Mouse (Mus musculus): ENCODE measurements around the gene Abraxas1.

Gene Abraxas1

DNA sequence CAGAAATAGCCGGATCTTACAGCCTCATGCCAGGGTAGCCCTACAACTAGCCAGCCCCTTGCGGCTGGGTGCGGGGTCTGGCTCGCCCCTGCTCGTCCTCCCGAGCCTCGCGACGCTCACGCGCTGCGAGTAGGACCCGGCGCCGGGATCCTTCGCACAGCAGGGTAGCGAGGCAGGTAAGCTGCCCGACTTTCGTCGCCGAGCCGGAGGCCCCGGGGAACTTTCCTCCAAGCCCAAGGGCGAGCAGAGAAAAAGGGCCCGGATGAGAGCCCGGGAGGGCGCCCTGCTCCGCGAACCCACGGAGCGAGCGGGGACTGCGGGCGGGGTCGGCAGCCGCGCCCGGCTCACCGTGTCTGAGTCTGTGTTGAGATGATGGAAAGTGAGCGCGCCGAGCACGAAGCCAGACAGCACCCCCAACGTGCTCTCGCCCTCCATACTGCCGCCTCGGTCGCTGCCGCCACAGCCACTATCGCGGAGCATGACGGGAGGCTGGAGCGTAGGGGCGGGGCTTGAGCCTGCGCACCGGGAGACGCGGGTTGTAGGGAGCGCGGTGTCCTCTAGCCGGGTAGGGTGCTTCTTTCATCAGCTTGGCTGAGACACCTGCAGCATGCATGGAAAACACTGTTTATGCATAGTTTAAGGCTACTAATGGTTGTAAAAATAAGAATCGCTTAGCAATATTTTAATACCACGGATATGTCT lies at the start of gene Abraxas1:
Gene Abraxas1 (minus strand): TSS at position 483 of the 702 bp plus-strand sequence.
- peak; percentile 46 for DNase-seq (ENCODE audit: low spot score)

DNA sequence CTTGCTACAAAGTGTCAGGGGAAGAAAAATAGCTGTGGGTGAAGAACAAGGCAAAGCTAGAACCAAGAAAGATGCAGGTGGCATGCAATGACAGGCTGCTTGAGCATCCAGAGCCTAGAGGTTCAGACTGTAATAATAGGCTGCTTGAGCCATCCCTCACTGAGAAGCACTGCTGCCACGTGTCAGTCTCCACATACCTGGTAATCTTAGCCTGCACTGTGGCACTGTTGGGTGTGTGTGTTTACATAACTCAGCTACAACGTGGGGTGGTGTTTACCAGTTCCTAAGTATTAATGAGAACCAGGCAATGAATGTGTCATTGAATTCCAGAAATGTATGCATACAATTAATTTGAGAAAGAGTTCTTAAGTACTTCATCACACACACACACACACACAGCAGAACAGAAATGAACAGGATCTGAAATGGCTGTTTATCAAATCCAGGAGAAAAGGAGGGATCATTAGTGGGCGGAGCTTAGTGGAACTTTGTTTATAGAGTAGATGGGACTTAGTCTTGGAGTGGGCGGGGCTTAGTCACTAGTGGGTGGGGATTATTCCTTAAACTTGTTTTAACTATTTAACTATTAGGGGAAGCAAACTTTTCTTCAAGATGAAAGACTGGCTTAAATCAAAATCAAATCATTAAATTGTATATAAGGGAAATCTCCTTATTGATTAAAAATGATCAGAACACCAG lies 48.6 kb upstream of the Abraxas1 start:
- no peak for DNase-seq (ENCODE audit: low spot score)

DNA sequence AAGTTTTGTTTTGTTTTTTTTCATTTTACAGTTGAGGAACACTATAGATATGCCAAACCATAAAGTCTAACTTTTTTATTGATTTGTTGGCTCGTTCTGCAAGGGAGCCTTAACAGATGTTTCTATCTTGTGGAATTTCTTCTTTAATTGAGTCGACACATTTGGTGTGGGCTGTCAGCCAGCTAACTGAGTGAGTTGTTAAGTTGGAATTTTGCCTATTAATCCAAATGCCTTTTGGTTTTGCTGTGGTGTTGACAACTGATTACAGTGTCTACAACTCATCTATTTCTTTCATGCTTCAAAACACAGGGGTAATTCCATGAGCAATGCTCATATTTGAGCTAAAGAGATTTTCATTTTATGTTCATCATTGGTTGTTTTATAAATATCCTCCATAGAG lies 45.4 kb upstream of the Abraxas1 start:
- no peak for DNase-seq (ENCODE audit: low spot score)

DNA sequence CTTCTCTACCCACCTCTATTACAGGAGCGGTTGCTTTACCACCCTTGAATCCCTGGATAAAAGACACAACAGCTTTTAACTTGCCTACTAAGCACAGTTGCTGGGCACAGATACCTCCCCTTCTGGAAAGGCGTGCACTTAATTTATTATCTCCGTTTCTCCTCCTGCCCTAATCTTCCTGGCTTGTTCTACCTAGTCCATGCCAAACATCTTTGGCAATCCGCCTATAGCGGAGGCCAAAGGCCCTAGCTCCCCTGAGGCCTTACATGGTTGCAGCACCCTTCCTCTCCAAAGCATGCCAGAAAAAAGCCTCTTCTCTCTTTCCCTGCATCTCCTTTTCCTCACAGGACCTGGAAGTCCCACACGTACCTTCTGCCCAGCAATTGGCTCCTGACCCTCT lies 43.7 kb upstream of the Abraxas1 start:
- DNase-seq (ENCODE audit: low spot score): no peak

DNA sequence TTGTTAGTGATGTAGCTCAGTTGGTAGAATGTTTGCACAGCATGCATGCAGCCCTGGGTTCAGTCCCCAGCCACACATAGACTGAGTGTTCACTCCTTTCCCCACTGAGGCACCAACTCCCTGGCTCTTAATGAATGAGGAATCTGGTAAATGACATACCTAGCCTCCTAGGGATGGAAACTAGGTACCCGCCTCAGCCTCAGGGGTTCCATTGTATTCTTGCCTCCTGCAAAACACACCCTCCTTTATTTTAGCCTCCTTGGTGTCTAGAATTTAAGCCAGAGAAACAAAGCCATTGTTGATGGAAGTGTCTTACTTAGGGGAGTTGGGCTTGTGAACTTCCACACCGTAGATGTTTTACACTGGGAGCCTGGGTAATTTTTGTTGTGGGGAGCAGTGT lies 42.3 kb upstream of the Abraxas1 start:
- DNase-seq (ENCODE audit: low spot score): no peak

DNA sequence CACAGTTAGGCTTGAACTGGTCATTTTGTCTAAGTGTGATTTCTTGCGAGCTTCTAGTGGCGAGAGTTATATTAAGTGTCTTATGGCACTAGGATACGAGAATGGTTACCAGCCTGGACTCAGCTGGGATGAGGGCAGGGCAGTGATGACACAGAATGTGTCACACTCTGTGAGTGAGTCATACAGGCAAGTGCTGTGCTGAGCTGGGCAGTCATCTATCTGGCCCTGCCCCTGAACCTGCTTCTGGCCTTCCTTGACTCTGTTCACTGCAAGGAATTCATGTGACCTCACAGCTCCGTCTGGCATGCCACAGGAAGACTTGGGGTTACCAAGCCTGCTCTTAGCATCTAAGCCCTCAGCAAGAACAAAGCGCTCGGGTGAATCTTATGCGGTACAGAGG lies 41.0 kb upstream of the Abraxas1 start:
- DNase-seq (ENCODE audit: low spot score): no peak

DNA sequence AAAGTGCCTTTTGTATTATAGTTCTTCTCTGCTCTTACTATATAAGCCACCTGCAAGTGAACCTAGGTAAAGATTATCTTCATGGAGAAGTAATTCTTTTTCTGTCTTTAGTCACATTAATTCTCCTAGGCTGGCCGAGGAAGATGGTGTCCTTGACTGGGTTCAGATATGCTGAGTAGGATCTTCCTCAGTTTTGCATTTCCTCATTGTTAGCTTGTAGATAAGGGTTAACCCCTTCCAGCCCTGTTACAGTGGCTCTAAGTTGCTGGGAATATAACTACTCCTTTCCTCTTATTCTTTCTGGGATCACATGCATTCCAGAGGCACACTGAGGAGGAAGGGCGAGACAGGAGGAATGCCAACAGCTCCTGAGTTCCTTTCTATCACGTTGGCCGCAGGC lies 40.4 kb upstream of the Abraxas1 start:
- no peak for DNase-seq (ENCODE audit: low spot score)

DNA sequence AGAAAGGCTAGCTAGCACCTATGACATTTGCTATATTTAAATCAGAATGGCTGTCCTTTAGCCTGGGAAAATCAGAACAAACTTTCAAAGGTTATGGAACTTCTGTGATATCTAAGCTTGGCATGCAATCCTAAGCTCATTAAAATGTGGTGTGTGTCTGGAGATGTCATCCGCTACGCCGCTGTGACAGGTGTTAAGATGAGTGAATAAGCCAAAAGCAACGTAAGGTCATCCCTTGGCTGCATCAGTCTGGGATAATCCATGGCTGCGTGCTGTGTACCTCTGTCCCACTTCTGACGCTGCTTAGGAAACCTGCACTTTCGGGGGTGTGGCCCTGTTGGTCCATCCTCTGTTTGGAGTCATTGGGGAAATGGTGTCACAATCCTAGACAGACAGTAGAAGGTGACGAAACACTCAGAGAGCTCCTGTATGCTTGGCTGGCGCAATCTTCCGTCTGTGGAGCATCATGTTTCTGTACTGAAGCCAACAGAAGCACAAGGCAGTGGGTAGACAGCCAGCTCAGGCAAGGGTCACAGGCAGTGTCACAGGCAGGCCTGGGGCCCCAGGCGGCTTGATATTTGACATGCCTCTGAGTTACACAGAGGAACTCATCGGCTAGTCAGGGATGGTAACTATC lies 39.8 kb upstream of the Abraxas1 start:
- DNase-seq (ENCODE audit: low spot score): no peak

DNA sequence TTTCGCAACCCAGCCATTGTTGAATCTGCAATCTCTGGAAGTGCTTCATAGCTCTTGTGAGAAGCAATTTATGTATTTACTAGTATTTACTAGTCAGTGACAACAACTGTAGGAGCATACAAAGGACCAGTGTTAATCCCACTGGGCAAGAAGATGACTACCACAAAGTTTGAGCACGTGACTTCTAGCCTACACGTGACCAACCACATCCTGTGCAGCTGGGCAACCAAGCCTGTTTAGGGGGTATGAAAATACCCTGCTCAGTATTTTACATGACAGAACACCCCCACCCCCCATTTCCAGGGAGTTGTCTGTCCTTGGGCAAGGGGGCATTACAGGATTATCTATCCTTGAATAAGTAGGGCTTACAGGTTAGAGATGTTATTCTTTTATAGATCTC lies 35.8 kb upstream of the Abraxas1 start:
- no peak for DNase-seq (ENCODE audit: low spot score)

DNA sequence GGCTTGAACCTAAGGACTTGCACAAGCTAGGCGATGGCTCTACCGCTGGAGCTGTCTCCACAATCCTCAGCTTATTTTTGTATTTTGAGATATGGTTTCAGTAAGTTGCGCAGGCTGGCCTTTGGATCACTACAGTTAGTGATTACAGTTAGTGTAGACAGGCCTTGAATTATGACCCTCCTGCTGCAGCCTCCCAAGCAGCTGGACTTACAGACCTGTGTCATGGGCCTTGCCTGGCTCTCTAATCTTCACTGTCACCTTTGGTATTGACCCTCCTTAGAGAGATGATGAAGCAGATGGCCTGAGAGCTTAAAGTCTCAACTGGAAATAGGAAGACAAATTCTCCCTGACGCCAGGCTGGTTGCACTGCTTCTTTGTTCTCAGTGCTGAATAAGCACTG lies 33.2 kb upstream of the Abraxas1 start:
- no peak for DNase-seq (ENCODE audit: low spot score)

DNA sequence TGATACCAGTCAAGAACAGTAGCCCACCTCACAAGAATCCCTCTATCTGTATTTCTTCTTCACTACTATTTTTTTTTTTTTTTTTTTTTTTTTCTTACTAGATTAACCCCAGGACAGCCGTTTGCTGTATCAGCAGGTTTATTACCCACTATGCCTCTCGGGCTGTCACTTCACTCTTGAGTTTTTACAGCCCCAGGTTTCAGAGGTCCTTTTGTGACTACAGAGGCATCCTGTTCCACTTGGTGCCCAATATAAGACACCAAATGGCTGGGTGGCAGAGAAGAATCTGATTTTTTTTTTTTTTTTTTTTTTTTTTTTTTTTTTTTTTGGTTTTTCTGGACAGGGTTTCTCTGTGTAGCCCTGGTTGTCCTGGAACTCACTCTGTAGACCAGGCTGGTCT lies 26.4 kb upstream of the Abraxas1 start:
- DNase-seq (ENCODE audit: low spot score): no peak

DNA sequence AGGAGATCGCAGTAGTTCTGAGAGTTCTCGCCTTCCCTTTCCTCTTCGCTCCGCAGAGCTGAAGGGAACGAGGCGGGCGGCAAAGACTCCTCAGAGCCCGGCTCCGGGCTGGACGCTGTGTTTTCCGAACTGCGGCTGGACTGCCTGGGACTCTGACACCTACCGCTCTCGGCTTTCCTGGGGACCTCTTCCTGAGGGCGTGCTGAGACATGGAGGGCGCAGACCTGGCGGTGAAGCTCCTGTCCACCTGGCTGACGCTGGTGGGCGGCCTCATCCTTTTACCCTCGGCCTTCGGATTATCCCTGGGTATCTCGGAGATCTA lies 25.8 kb upstream of the Abraxas1 start:
- DNase-seq (ENCODE audit: low spot score): no peak

DNA sequence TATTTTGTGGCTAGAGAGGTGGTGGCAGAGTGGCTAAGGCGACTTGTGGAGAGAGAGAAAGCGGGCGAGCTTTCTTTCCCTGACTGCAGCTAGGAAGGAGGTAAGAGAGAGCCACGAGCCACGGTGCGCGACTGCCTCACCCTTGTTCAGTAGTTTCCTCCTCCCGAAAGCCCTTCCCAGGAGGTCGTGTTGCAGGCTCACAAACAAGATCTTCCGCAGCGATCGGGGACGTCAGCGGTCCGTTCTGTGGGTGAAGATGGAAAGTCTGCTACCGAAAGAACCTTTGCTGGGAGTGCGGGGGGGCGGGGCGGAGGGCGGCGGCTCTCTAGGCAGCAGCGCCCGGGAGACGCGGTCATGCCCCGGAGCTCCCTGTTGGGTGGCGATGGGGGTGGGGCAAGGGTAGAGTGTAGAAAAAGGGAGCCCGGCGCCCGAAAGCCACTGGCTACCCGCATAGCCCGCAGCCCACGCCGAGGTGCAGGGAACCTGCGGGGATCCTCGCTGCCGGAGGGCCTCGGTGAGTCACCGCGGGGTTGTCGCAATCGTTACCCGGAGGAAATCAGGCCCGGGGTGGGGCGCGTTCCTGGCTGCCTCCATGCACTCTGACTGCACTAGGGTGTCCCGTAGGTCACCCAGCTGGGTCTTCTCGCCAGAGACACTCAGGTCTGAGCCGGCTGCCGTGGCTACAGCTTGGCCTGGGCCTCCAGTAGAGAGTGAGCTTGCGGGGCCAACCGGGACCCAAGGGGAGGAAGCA lies 25.3 kb upstream of the Abraxas1 start:
- no peak for DNase-seq (ENCODE audit: low spot score)

DNA sequence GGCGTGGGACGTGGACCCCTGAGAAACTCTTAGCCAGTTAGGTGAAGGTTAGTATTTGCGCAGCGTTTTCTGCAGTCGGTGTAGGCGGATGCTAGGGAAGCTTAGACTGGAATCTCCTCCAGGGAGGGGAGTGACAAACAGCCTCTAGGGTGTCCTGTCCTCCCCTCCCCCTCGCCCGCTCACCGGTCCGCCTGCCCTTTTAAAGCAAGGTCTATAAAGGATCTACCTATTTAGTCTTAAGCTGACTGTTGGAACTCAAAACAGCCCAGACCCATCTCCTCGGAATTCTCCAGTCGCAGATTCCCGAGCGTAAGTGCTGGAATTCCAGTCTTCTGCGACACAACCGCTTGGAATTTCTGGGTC lies 24.7 kb upstream of the Abraxas1 start, which contains the start of gene Gpat3:
Gene Gpat3 (plus strand): TSS at position 229 of the 363 bp plus-strand sequence.
- no peak for DNase-seq (ENCODE audit: low spot score)

DNA sequence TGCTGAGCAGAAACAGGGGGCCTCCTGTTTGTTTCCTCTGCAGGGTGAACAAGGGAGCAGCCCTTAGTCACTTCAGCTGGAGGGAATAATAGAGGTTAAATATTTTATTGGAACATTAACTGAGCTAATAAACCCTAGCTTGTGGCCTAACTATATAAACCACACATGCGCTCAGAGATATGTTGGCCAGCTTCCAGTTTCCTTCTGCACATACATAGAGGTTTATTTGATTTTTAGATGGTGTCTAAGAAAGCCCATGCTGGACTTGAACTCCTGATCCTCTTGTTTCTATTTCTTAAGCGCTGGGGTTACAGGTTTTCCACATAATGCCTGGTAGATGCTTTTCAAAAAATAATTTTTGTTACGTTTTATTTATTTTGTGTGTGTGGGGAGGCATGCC lies 23.7 kb upstream of the Abraxas1 start:
- DNase-seq (ENCODE audit: low spot score): no peak

DNA sequence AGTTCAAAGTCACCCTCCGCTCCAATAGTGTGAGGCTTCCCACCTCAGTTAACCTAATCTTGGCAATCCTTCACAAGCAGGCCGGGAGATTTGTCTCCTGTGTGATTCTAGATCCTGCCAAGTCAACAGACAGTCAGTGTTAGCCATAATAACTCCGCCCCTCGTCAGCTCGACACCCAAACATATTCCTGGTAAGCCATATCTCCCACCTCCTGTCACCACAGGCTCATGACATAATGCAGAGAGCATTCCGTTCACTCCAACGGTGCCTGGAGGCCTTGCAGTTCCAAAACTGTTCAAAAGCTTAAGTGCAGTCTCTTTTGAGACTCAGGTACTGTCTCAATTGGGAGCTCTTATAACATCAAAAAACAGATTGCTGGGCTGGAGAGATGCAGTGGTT lies 17.1 kb upstream of the Abraxas1 start:
- DNase-seq (ENCODE audit: low spot score): no peak

DNA sequence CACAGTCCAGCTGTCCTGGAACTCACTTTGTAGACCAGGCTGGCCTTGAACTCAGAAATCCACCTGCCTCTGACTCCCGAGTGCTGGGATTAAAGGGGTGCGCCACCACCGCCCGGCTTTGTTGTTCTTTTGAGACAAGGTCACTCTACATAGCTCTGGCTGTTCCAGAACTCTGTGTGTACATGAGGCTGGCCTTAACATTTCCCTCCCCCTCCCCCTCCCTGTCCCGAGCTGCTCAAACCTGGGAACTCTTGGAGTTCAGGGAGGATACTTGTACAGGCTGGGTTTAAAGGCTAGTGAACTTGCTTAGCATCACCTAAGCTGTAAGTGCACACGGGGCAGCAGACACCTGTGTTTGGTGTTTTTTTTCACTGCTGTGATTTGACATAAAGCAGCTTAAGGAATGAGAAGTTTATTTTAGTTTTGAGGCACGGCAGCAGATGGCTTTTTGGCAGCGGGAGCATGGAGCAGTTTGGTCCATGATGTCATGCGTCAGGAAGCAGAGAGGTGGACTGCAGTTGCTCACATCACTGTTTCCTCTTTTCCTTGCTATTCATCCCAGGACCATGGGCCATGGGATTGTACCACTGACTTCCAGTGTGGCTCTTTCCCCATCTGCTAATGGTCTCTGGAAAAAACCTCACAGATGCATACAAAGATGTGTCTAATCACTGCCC lies 15.2 kb upstream of the Abraxas1 start:
- DNase-seq (ENCODE audit: low spot score): no peak

DNA sequence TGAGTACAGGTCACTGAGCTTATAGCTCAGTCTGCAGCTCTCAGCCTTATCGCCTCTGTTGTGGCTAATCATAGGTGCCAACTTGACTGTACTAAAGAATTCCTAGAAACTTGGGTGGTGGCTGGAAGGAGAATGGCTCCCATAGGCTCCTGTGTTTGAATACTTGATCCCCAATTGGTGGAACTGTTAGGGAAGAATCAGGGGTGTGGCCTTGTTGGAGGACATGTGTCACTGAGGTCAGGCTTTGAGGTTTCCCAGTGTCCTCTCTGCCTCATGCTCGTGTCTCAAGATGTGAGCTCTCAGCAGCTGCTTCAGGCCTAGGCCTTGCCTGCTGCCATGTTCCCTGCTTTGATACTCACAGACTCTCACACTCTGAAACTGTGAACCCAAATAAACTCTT lies 13.1 kb upstream of the Abraxas1 start:
- no peak for DNase-seq (ENCODE audit: low spot score)

DNA sequence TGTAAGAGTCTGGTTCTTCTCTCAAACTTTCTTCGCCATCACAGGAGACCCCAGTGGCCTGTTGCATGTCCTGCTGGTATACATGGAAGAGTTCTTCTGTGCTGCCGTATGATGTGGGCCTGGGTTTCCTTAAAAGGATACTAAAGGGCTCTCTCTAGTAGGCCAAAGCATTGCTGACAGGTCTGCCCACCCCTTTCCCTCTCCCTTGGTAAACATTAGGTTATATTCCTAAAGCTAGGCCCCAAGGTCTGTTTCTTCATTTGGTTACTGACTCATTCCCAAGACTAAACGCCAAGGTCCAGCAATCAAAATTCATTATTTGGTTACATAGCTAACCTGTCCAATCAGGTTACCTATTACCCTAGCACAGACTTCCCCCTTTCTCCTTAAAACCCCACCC lies 11.9 kb upstream of the Abraxas1 start:
- no peak for DNase-seq (ENCODE audit: low spot score)

DNA sequence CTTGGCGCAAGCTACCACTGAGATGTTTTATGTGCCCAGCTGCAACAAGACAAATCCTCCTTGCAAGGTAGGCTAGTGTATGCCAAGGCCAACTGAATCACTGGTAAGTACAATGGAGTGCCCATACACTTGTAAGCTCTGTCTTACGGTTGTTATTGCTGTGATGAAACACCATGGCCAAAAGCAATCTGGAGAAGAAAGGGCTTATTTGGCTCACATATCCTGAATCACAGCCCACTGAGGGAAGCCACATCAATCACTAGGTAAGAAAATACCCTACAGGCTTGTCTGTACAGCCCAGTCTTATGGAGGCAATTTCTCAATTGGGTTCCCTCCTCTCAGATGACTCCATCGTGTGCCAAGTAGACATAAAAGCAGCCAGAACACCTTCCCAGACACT lies 7.9 kb upstream of the Abraxas1 start:
- no peak for DNase-seq (ENCODE audit: low spot score)

DNA sequence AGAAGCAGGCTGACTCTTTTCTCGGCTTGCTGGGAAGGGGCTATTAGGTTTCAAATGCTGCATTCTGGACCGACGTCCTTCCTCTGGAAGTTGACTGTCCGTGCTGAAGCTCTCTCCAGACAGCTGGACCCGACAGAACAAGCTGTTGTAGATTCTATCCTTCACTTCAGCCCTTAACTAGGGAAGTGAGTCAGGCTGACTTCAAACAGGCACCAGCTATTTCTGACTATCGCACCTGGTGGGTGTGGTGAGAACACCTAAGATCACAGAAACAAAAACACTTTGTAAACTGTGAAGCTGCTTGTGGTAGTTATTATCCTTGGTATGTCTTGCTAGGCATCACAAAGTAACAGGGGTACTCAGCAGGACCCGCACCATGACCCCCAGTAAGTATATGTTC lies 5.8 kb upstream of the Abraxas1 start:
- no peak for DNase-seq (ENCODE audit: low spot score)

DNA sequence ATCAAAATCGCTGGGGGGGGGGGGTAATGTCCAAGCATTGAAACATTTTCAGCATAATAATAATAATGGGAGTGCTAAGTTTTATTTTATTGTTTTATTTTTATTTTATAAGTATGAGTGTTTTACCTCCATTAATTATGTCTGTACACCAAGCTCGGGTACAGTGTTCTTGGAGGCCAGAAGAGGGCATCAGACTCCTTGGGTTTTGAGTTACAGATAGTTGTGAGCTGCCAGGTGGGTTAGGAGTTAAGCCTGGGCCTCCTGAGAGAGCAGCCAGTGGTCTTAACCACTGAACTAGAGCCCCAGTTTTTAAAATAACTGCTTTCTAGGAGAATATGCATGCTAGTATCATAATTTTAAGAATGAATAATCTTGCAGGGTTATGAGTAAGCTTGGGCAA lies 5.2 kb upstream of the Abraxas1 start:
- no peak for DNase-seq (ENCODE audit: low spot score)

All from layer of hippocampus, adult 9-10 months (tissue).